Mouse (Mus musculus) A20 (cell line): ENCODE results near the gene Hoxb6.

Experiments used
- DNase-seq: peaks from one replicate; pipeline ENCODE4 v3.0.0-alpha.2; 2011; ENCODE audit warnings: low read depth, low spot score

The Hoxb6 gene

DNA sequence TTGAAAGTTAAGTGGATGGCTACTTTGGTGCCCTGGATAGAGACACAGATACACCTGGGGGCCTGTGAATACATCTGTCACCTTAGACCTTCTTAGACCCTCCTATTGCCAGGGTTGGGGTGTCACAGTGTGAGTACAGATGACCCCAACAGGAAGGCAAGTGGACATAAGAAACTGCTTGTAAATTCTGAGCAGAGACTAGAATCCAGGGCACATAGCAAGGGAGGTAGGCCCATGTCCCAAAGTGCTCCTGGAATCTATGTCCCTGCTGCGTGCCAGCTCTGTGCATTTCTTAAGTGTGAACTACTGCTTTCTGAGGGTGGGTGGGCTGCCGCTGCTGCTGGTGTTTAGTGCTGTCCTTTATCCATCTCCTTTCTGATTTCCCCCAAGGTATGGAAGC, 58.5 kb downstream of the Hoxb6 start:
- no peak for DNase-seq
